29 mouse cellular contexts compared by ENCODE assay signal in the genomic region with DNA sequence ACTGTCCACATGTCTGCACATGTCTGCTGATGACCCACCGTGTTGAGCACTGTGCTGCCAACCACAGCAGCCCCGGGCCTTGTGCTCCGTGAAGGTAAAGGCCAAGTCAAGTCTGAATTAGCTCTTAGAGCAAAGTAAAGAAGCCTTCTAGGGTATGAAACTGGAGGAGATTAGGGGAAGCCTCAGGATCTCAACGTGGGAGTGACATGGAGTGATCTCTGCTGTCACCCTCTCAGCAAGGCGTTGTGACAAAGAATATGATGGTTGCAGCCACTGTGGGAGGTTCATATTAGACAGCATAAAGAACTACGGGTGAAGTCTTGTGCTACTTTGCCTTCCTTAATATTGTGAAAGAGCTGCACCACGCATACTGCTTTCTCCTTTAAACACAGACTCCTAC. TPM values are rescaled to one million over a fixed set of nuclear protein-coding genes. Genes with fewer than 3 reads are reported as not detected.
DNase-seq lines count a peak whose midpoint lies in the region; ATAC-seq and TF ChIP-seq lines count a peak whose summit lies in the region.
"Had no signal": no experiment of that assay in that cellular context is flagged by ENCODE, and none has a peak within 500 bp of the region (broad histone marks: within the 10 kb centered on the region; RNA-seq: fewer than 3 reads in every experiment).

No protein-coding gene starts in this region.

- DNase-seq in heart, postnatal 0 days (ENCODE audit: low spot score), result no peak
- no peak for DNase-seq in heart, adult 18-20 months
- DNase-seq in CH12.LX (ENCODE audit: extremely low read depth), result no peak
- DNase-seq in embryonic facial prominence, embryonic 10.5 days (ENCODE audit: low spot score), result peak; percentile 14
- DNase-seq in gonadal fat pad, adult 2 months (ENCODE audit: low read depth), result peak; percentile 54
- no peak for DNase-seq in thymus, postnatal 14 days
- no peak for DNase-seq in hindbrain, embryonic 10.5 days (ENCODE audit: low spot score)
- DNase-seq: adrenal gland, adult 2 months; adrenal gland, postnatal 14 days; cerebellum, adult 11-12 months; cerebellum, adult 8-10 months; cerebellum, postnatal 10 days; cerebellum, postnatal 36 days; gastrocnemius, postnatal 10 days; gastrocnemius, postnatal 36 days; heart, adult 2 months; kidney, adult 11 months; kidney, adult 8-10 months had no signal

- H3K9ac ChIP-seq in heart, postnatal 0 days (replicated peaks; ENCODE audit: low read depth, low read length), result no peak overlapping the region
- no peak overlapping the region for H3K9ac ChIP-seq in CH12.LX (ENCODE audit: insufficient read depth, low read depth)
- H3K9ac ChIP-seq: embryonic facial prominence, embryonic 13.5 days; forebrain, embryonic 13.5 days; heart, embryonic 13.5 days; hindbrain, embryonic 13.5 days; intestine, embryonic 15.5 days had no signal

- no peak for TF ChIP-seq EP300 in heart, postnatal 0 days (IDR thresholded peaks at IDR 0.05; ENCODE audit: low read depth)
- no peak for TF ChIP-seq EP300 in CH12.LX (IDR thresholded peaks at IDR 0.05; ENCODE audit: low read length)

- H3K36me3 ChIP-seq in heart, postnatal 0 days (replicated peaks; ENCODE audit: control insufficient read depth, insufficient read depth, low read length), result no peaks in the 10 kb centered on the region
- H3K36me3 ChIP-seq in CH12.LX (replicated peaks in 1 of 2; ENCODE audit: control insufficient read depth in 1 of 2, insufficient read depth in 1 of 2, low read length in 1 of 2), result peaks cover 0 to 18% of the 10 kb centered on the region in 2 experiments
- H3K36me3 ChIP-seq in embryonic facial prominence, embryonic 10.5 days (replicated peaks), result 0 out of 2 replicates have a peak, but pooled peaks cover 3% of the 10 kb centered on the region
- no peaks in the 10 kb centered on the region for H3K36me3 ChIP-seq in hindbrain, embryonic 10.5 days
- H3K36me3 ChIP-seq: embryonic facial prominence, embryonic 13.5 days; forebrain, embryonic 10.5 days; heart, embryonic 13.5 days; hindbrain, embryonic 13.5 days; intestine, embryonic 15.5 days had no signal

- H3K27ac ChIP-seq in heart, postnatal 0 days (ENCODE audit: low read depth), result 0 out of 2 replicates have a peak overlapping the region, but pooled peaks have one; percentile 9
- peak overlapping the region; percentile 18; the same call in 1 of the 2 replicates for H3K27ac ChIP-seq in CH12.LX (ENCODE audit: insufficient read depth, low read depth)
- peak overlapping the region; percentile 30; the same call in 1 of the 2 replicates for H3K27ac ChIP-seq in embryonic facial prominence, embryonic 10.5 days (replicated peaks)
- H3K27ac ChIP-seq in hindbrain, embryonic 10.5 days, result no peak overlapping the region
- H3K27ac ChIP-seq: embryonic facial prominence, embryonic 13.5 days; forebrain, embryonic 10.5 days; forebrain, embryonic 13.5 days; heart, adult 2 months; heart, embryonic 13.5 days; hindbrain, embryonic 13.5 days; intestine, embryonic 15.5 days had no signal

- no peaks in the 10 kb centered on the region for H3K79me2 ChIP-seq in CH12.LX (replicated peaks; ENCODE audit: control insufficient read depth, extremely low read depth, insufficient read depth, poor library complexity, severe bottlenecking)

- no peak for TF ChIP-seq RAD21 in CH12.LX (IDR thresholded peaks at IDR 0.05; ENCODE audit: low read depth, low read length)

- no peak overlapping the region for H3K4me2 ChIP-seq in heart, postnatal 0 days (ENCODE audit: low read depth, low read length)
- no peak overlapping the region for H3K4me2 ChIP-seq in CH12.LX (ENCODE audit: insufficient read depth, low read depth, poor library complexity, severe bottlenecking)
- H3K4me2 ChIP-seq: embryonic facial prominence, embryonic 13.5 days; forebrain, embryonic 13.5 days; heart, embryonic 13.5 days; hindbrain, embryonic 13.5 days; intestine, embryonic 15.5 days had no signal

- no peak for ATAC-seq in heart, postnatal 0 days (ENCODE audit: insufficient read depth, low read depth)
- ATAC-seq: forebrain, embryonic 13.5 days; forebrain, embryonic 16.5 days; hindbrain, embryonic 16.5 days; intestine, embryonic 15.5 days; Patski had no signal

- dilution Hi-C loops in CH12.LX (cut with MboI; ENCODE audit: extremely low pct_ligation_motif_present, extremely low pct_unique_long_range_greater_than_20kb, low sequenced_read_pairs), result no loop called here

- in situ Hi-C loops in CH12.LX (cut with MboI; ENCODE audit: low pct_ligation_motif_present, low pct_unique_long_range_greater_than_20kb, low sequenced_read_pairs), result no loop called here

- no peaks in the 10 kb centered on the region for H3K27me3 ChIP-seq in heart, postnatal 0 days (ENCODE audit: control insufficient read depth, insufficient read depth, low read length)
- H3K27me3 ChIP-seq in CH12.LX (replicated peaks), result no peaks in the 10 kb centered on the region
- H3K27me3 ChIP-seq in embryonic facial prominence, embryonic 10.5 days (replicated peaks; ENCODE audit: low read depth, poor library complexity, severe bottlenecking), result no peaks in the 10 kb centered on the region
- H3K27me3 ChIP-seq in hindbrain, embryonic 10.5 days (ENCODE audit: insufficient read depth, poor library complexity, severe bottlenecking), result no peaks in the 10 kb centered on the region
- H3K27me3 ChIP-seq: forebrain, embryonic 13.5 days; heart, embryonic 13.5 days; hindbrain, embryonic 13.5 days; intestine, embryonic 15.5 days; Patski had no signal

- no peaks in the 10 kb centered on the region for H3K9me3 ChIP-seq in heart, postnatal 0 days (replicated peaks; ENCODE audit: control insufficient read depth, low read length)
- H3K9me3 ChIP-seq in CH12.LX (replicated peaks; ENCODE audit: low read length), result no peaks in the 10 kb centered on the region
- H3K9me3 ChIP-seq in embryonic facial prominence, embryonic 10.5 days, result no peaks in the 10 kb centered on the region
- no peaks in the 10 kb centered on the region for H3K9me3 ChIP-seq in hindbrain, embryonic 10.5 days
- H3K9me3 ChIP-seq: embryonic facial prominence, embryonic 13.5 days; forebrain, embryonic 10.5 days; forebrain, embryonic 13.5 days; G1E; heart, embryonic 13.5 days; hindbrain, embryonic 13.5 days; intestine, embryonic 15.5 days had no signal

- no peak for TF ChIP-seq CTCF in heart, postnatal 0 days (IDR thresholded peaks at IDR 0.05; ENCODE audit: low read depth)
- TF ChIP-seq CTCF in CH12.LX (conservative IDR thresholded peaks at IDR 0.05 in 1 of 2, IDR thresholded peaks at IDR 0.05 in 1 of 2; ENCODE audit: low read depth in 2 of 2, low read length in 2 of 2), result no peak

- H3K4me1 ChIP-seq in heart, postnatal 0 days (ENCODE audit: control insufficient read depth, insufficient read depth), result peaks cover 12% of the 10 kb centered on the region
- peaks cover 19 to 45% of the 10 kb centered on the region in 2 experiments for H3K4me1 ChIP-seq in CH12.LX (ENCODE audit: control insufficient read depth in 1 of 2, insufficient read depth in 2 of 2)
- peaks cover 66% of the 10 kb centered on the region for H3K4me1 ChIP-seq in embryonic facial prominence, embryonic 10.5 days
- peaks cover 19% of the 10 kb centered on the region for H3K4me1 ChIP-seq in hindbrain, embryonic 10.5 days (replicated peaks)
- H3K4me1 ChIP-seq: intestine, embryonic 15.5 days had no signal

- H3K4me3 ChIP-seq in heart, postnatal 0 days (ENCODE audit: low read depth, low read length), result no peak overlapping the region
- no peak overlapping the region for H3K4me3 ChIP-seq in CH12.LX (replicated peaks in 1 of 3; ENCODE audit: low read depth in 2 of 3, low read length in 2 of 3, poor library complexity in 1 of 3)
- no peak overlapping the region for H3K4me3 ChIP-seq in embryonic facial prominence, embryonic 10.5 days
- H3K4me3 ChIP-seq in hindbrain, embryonic 10.5 days, result no peak overlapping the region
- H3K4me3 ChIP-seq: embryonic facial prominence, embryonic 13.5 days; erythroblast, embryonic 14.5 days; forebrain, embryonic 10.5 days; forebrain, embryonic 13.5 days; heart, adult 2 months; heart, embryonic 13.5 days; hindbrain, embryonic 13.5 days; intestine, embryonic 15.5 days had no signal

- no peak for TF ChIP-seq POLR2A in CH12.LX (IDR thresholded peaks at IDR 0.05; ENCODE audit: low read depth, low read length)

- 70% methylated on average over 7 of the region's 7 CpGs for WGBS in heart, postnatal 0 days
- WGBS in embryonic facial prominence, embryonic 10.5 days, result 74% methylated on average over 7 of the region's 7 CpGs
- 75% methylated on average over 7 of the region's 7 CpGs for WGBS in hindbrain, embryonic 10.5 days

TF ChIP-seq in CH12.LX, 34 proteins besides CTCF, POLR2A, EP300 and RAD21:
- TF ChIP-seq BHLHE40 (IDR thresholded peaks at IDR 0.05; ENCODE audit: low read depth, low read length) (peak; percentile 23; the same call in 1 of the 2 replicates), PAX5 (IDR thresholded peaks at IDR 0.05; ENCODE audit: low read length) (no peak)

RNA-seq across cellular contexts. Expression of a gene that starts 43.7 kb away (rescaled TPM):
- 8.8 and 19.2 TPM in 2 replicates for total RNA-seq in heart, postnatal 0 days (2014; rRNA removed; ENCODE audit: low replicate concordance)
- 2.7 and 3.8 TPM in 2 replicates for polyA plus RNA-seq in heart, postnatal 0 days (2015; fragmentation: Nextera tagmentation; extraction: Ambion mirVana)
- 1 to 10 TPM; 3.6 to 4.0 TPM for total RNA-seq in heart, adult 18-20 months (2021)
- total RNA-seq in CH12.LX (2012; rRNA removed) (10.2 and 10.3 TPM in 2 replicates), CH12.LX (2014; rRNA removed) (13.6 and 15.4 TPM in 2 replicates)
- 6.9 and 7.0 TPM in 2 replicates for polyA plus RNA-seq in CH12.LX (2012; ENCODE audit: insufficient read length, low read depth)
- 8.9 and 10.0 TPM in 2 replicates for polyA plus RNA-seq in embryonic facial prominence, embryonic 10.5 days (2016; fragmentation: Nextera tagmentation; extraction: Ambion mirVana)
- polyA plus RNA-seq in gonadal fat pad, adult 2 months (2012; rRNA removed), result 22.2 TPM in 2 replicates
- 7.0 and 10.1 TPM in 2 replicates for polyA plus RNA-seq in hindbrain, embryonic 10.5 days (2016; fragmentation: Nextera tagmentation; extraction: Ambion mirVana)
- polyA plus RNA-seq: erythroblast, embryonic 14.5 days had no signal

RNA-seq across cellular contexts. Expression of a gene that starts 43.7 kb away (rescaled TPM):
- 5.6 and 8.6 TPM in 2 replicates for total RNA-seq in heart, postnatal 0 days (2014; rRNA removed; ENCODE audit: low replicate concordance)
- polyA plus RNA-seq in heart, postnatal 0 days (2015; fragmentation: Nextera tagmentation; extraction: Ambion mirVana), result 21.2 and 26.6 TPM in 2 replicates
- 10 to 100 TPM; 52.1 to 56.9 TPM for total RNA-seq in heart, adult 18-20 months (2021)
- total RNA-seq in CH12.LX (2012; rRNA removed) (21.9 and 26.3 TPM in 2 replicates), CH12.LX (2014; rRNA removed) (51.3 and 57.7 TPM in 2 replicates)
- polyA plus RNA-seq in CH12.LX (2012; ENCODE audit: insufficient read length, low read depth), result 40.4 and 40.5 TPM in 2 replicates
- polyA plus RNA-seq in embryonic facial prominence, embryonic 10.5 days (2016; fragmentation: Nextera tagmentation; extraction: Ambion mirVana), result 19.8 and 21.0 TPM in 2 replicates
- 4.9 and 6.6 TPM in 2 replicates for polyA plus RNA-seq in gonadal fat pad, adult 2 months (2012; rRNA removed)
- 18.3 and 20.3 TPM in 2 replicates for polyA plus RNA-seq in hindbrain, embryonic 10.5 days (2016; fragmentation: Nextera tagmentation; extraction: Ambion mirVana)

Comparison
In these comparisons a context has a peak if more than half of its experiments do, and no peak if none do; other contexts are left out.
1. DNase-seq: peak in embryonic facial prominence, embryonic 10.5 days (single experiment) and gonadal fat pad, adult 2 months (single experiment); none in heart, postnatal 0 days (single experiment), heart, adult 18-20 months (0 of 2), CH12.LX (single experiment), thymus, postnatal 14 days (single experiment) and hindbrain, embryonic 10.5 days (single experiment).